Mouse (Mus musculus) stomach, embryonic 14.5 days (tissue): ENCODE data around the gene Morc2a. TPM values are rescaled to one million over a fixed set of nuclear protein-coding genes. Genes with fewer than 3 reads are reported as not detected.

Source experiments
- ATAC-seq: fragments of 200-750 bp; cut with Nextera tagmentation; 2 replicates; pipeline ENCODE4 v1.8.0; 2017; ENCODE audit warnings: low read depth, moderate TSS enrichment; ENCODE audit not compliant: insufficient number of reproducible peaks, insufficient read depth, low FRiP score
- H3K27ac ChIP-seq: fragments of 300-500 bp; sonication (generic); 2 replicates; pipeline ENCODE4 v1.5.1; 2014; ENCODE audit warnings: mild to moderate bottlenecking, low read length, moderate library complexity, mixed read lengths
- H3K27me3 ChIP-seq: fragments of 300-500 bp; sonication (generic); 2 replicates; pipeline ENCODE4 v1.6.1; 2014; ENCODE audit warnings: low read length, control low read depth, mixed read lengths; ENCODE audit not compliant: control insufficient read depth, insufficient read depth
- H3K36me3 ChIP-seq: fragments of 300-500 bp; sonication (generic); 2 replicates; pipeline ENCODE4 v1.6.1; 2014; ENCODE audit warnings: mild to moderate bottlenecking, control low read depth, low read length, moderate library complexity, mixed read lengths; ENCODE audit not compliant: control insufficient read depth, insufficient read depth
- H3K4me1 ChIP-seq: fragments of 300-500 bp; sonication (generic); 2 replicates; pipeline ENCODE4 v1.6.1; 2014; ENCODE audit warnings: low read length, control low read depth, mixed read lengths; ENCODE audit not compliant: control insufficient read depth, insufficient read depth
- H3K4me2 ChIP-seq: fragments of 300-500 bp; sonication (generic); replicated peaks from 2 replicates; pipeline ENCODE4 v1.6.1; 2014; ENCODE audit warnings: low read depth, low read length, control low read depth
- H3K4me3 ChIP-seq: fragments of 300-500 bp; sonication (generic); 2 replicates; pipeline ENCODE4 v1.5.1; 2014; ENCODE audit warnings: low read depth, low read length, control low read depth
- H3K9ac ChIP-seq: fragments of 300-500 bp; sonication (generic); replicated peaks from 2 replicates; pipeline ENCODE4 v1.6.1; 2014; ENCODE audit warnings: low read depth, mild to moderate bottlenecking, control low read depth, low read length, moderate library complexity, mixed read lengths
- H3K9me3 ChIP-seq: fragments of 300-500 bp; sonication (generic); 2 replicates; pipeline ENCODE4 v1.6.1; 2016; ENCODE audit warnings: low read depth, low read length, control low read depth; ENCODE audit not compliant: control insufficient read depth
- WGBS: fragments of 180-500 bp; shearing (Covaris S2); extraction: QIAGEN DNeasy Blood & Tissue Kit; methylation state at CpG from one replicate; pipeline ENCODE4 v1.1.7; 2014; 5-methylcytosine and 5-hydroxymethylcytosine counted together
- polyA plus RNA-seq: library from polyadenylated mRNA; unstranded; fragments of >200 nt; fragmentation: Nextera tagmentation; extraction: Ambion mirVana; gene quantifications from 2 replicates; pipeline ENCODE4 v1.2.1, GENCODE M21; 2014

Gene Morc2a
- polyA plus RNA-seq, 1 experiment from 2014 or later = 25.4 TPM

GRCm38 (mm10) chr11:3727438-3728105, 78.6 kb downstream of the Morc2a start:
- Histone ChIP-seq H3K27ac (no peak overlapping the region), H3K4me1 (no peaks in the 10 kb centered on the region), H3K4me3 (no peak overlapping the region), H3K4me2 (no peak overlapping the region), H3K36me3 (no peaks in the 10 kb centered on the region), H3K9me3 (no peaks in the 10 kb centered on the region), H3K9ac (no peak overlapping the region), H3K27me3 (no peaks in the 10 kb centered on the region)
- ATAC-seq = no peak
- WGBS = 77% methylated on average over 9 of the region's 9 CpGs

DNA sequence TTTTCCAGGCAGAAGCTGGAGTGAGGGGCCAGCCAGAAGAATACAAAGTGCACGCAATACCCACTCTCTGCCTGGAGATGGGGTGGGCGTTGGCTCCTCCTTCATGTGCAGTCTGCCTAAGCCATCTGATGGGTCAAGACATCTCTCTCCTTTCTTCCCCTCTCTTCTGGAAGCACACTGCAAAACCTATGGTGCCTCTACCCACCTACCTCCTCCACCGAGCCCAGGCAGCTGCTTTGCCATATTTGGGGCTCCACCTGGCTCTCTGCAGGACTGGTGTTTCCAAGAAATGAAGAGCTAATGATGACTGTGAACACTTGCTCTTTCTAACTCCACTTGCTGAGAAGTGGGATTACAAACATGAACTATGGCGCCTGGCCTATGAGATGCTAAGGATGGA, 82.5 kb downstream of the Morc2a start:
- Histone ChIP-seq H3K4me3 (no peak overlapping the region), H3K4me2 (no peak overlapping the region), H3K27me3 (no peaks in the 10 kb centered on the region), H3K9me3 (no peaks in the 10 kb centered on the region), H3K27ac (no peak overlapping the region), H3K9ac (no peak overlapping the region), H3K36me3 (no peaks in the 10 kb centered on the region), H3K4me1 (no peaks in the 10 kb centered on the region)
- ATAC-seq = no peak
- WGBS = 83% methylated on average over 4 of the region's 4 CpGs

- H3K4me3 ChIP-seq = no peak overlapping the region
- no peaks in the 10 kb centered on the region for H3K9me3 ChIP-seq
- 74% methylated on average over 14 of the region's 14 CpGs for WGBS
- H3K27me3 ChIP-seq = no peaks in the 10 kb centered on the region
- no peaks in the 10 kb centered on the region for H3K4me1 ChIP-seq
- no peak overlapping the region for H3K4me2 ChIP-seq
- H3K36me3 ChIP-seq = no peaks in the 10 kb centered on the region
- no peak for ATAC-seq
- H3K27ac ChIP-seq = no peak overlapping the region
- H3K9ac ChIP-seq = no peak overlapping the region
These were observed 85.1 kb downstream of the Morc2a start for GRCm38 (mm10) chr11:3733933-3734636.

DNA sequence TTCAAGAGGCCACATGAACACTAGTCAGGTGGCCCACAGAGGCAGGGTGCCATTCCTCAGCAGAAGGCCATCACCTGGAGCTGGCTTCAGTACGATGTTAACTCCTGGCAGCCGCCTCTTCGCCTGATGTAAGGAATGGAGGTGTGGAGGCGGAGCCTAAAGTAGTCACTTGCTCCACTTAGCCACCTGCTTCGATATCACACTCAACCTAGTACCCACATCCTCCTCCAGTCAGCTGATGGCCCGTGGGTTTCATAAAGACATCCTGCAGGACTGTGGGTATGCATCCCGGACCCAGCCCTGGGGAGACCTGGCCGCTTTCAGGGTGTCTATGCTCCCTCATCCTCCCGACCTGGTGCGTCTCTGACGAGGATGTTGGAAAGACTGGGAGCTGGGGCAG, 86.7 kb downstream of the Morc2a start:
- Histone ChIP-seq H3K4me1 (no peaks in the 10 kb centered on the region), H3K4me2 (no peak overlapping the region), H3K36me3 (no peaks in the 10 kb centered on the region), H3K4me3 (no peak overlapping the region), H3K27me3 (no peaks in the 10 kb centered on the region), H3K9me3 (no peaks in the 10 kb centered on the region), H3K27ac (no peak overlapping the region), H3K9ac (no peak overlapping the region)
- 73% methylated on average over 11 of the region's 11 CpGs for WGBS
- ATAC-seq = no peak

GRCm38 (mm10) chr11:3738778-3739177, 89.8 kb downstream of the Morc2a start:
- no peak overlapping the region for H3K27ac ChIP-seq
- no peaks in the 10 kb centered on the region for H3K27me3 ChIP-seq
- no peaks in the 10 kb centered on the region for H3K9me3 ChIP-seq
- H3K4me2 ChIP-seq = no peak overlapping the region
- ATAC-seq = no peak
- no peak overlapping the region for H3K9ac ChIP-seq
- no peaks in the 10 kb centered on the region for H3K36me3 ChIP-seq
- H3K4me1 ChIP-seq = no peaks in the 10 kb centered on the region
- no peak overlapping the region for H3K4me3 ChIP-seq
- WGBS = 70% methylated on average over 2 of the region's 2 CpGs

Other genes with a start within 250 kb of the Morc2a start
- gene Limk2, start 240.0 kb upstream of the Morc2a start, polyA plus RNA-seq = 90.3 and 95.8 TPM in 2 replicates
- 34.2 and 34.8 TPM in 2 replicates for gene Rnf185, start 196.8 kb upstream of the Morc2a start, polyA plus RNA-seq
- gene Pla2g3, start 160.9 kb upstream of the Morc2a start, polyA plus RNA-seq = 0.17 and 0.52 TPM in 2 replicates
- 1.2 and 2.0 TPM in 2 replicates for gene Inpp5j, start 144.4 kb upstream of the Morc2a start, polyA plus RNA-seq
- 154 and 160 TPM in 2 replicates for gene Selenom, start 134.5 kb upstream of the Morc2a start, polyA plus RNA-seq
- gene Smtn, start 108.6 kb upstream of the Morc2a start, polyA plus RNA-seq = 109 and 112 TPM in 2 replicates
- 0.39 and 0.69 TPM in 2 replicates for gene Osbp2, start 214.7 kb downstream of the Morc2a start, polyA plus RNA-seq
- 0.12 and 0.13 TPM in 2 replicates for gene 4921536K21Rik, start 245.9 kb downstream of the Morc2a start, polyA plus RNA-seq
- gene Dusp18, start 246.0 kb downstream of the Morc2a start, polyA plus RNA-seq = 12.3 and 13.2 TPM in 2 replicates